Mouse (Mus musculus) heart, embryonic 15.5 days (tissue): ENCODE results near the gene Grin2c. TPM values are rescaled to one million over a fixed set of nuclear protein-coding genes. Genes with fewer than 3 reads are reported as not detected.

Source experiments
- ATAC-seq: fragments of 200-750 bp; cut with Nextera tagmentation; replicated peaks from 2 replicates; pipeline ENCODE4 v1.8.0; 2017; ENCODE audit warnings: low read depth, moderate TSS enrichment; ENCODE audit not compliant: insufficient number of reproducible peaks, insufficient read depth, low FRiP score
- H3K27ac ChIP-seq: fragments of 300-500 bp; sonication (generic); 2 replicates; pipeline ENCODE4 v1.5.1; 2015; ENCODE audit warnings: mild to moderate bottlenecking, inconsistent platforms
- H3K27me3 ChIP-seq: fragments of 300-500 bp; sonication (generic); 2 replicates; pipeline ENCODE4 v1.6.1; 2015; ENCODE audit warnings: inconsistent platforms
- H3K36me3 ChIP-seq: fragments of 300-500 bp; sonication (generic); 2 replicates; pipeline ENCODE4 v1.6.1; 2015; ENCODE audit warnings: mild to moderate bottlenecking, inconsistent platforms
- H3K4me1 ChIP-seq: fragments of 300-500 bp; sonication (generic); replicated peaks from 2 replicates; pipeline ENCODE4 v1.6.1; 2015; ENCODE audit warnings: inconsistent platforms
- H3K4me2 ChIP-seq: fragments of 300-500 bp; sonication (generic); 2 replicates; pipeline ENCODE4 v1.6.1; 2015; ENCODE audit warnings: inconsistent platforms, mild to moderate bottlenecking, moderate library complexity
- H3K4me3 ChIP-seq: fragments of 300-500 bp; sonication (generic); 2 replicates; pipeline ENCODE4 v1.5.1; 2015; ENCODE audit warnings: mild to moderate bottlenecking, inconsistent platforms
- H3K9ac ChIP-seq: fragments of 300-500 bp; sonication (generic); 2 replicates; pipeline ENCODE4 v1.6.1; 2015; ENCODE audit warnings: mild to moderate bottlenecking, inconsistent platforms
- H3K9me3 ChIP-seq: fragments of 300-500 bp; sonication (generic); replicated peaks from 2 replicates; pipeline ENCODE4 v1.6.1; 2016; ENCODE audit warnings: inconsistent platforms
- WGBS: fragments of 180-500 bp; shearing (Covaris S2); methylation state at CpG from one replicate; pipeline ENCODE4 v1.1.7; 2015; ENCODE audit warnings: mixed read lengths; 5-methylcytosine and 5-hydroxymethylcytosine counted together
- polyA plus RNA-seq: library from polyadenylated mRNA; unstranded; fragments of >200 nt; fragmentation: Nextera tagmentation; extraction: Ambion mirVana; gene quantifications from 2 replicates; pipeline ENCODE4 v1.2.1, GENCODE M21; 2015

Grin2c gene
- polyA plus RNA-seq, 1 experiment from 2014 or later = 0.10 TPM

DNA sequence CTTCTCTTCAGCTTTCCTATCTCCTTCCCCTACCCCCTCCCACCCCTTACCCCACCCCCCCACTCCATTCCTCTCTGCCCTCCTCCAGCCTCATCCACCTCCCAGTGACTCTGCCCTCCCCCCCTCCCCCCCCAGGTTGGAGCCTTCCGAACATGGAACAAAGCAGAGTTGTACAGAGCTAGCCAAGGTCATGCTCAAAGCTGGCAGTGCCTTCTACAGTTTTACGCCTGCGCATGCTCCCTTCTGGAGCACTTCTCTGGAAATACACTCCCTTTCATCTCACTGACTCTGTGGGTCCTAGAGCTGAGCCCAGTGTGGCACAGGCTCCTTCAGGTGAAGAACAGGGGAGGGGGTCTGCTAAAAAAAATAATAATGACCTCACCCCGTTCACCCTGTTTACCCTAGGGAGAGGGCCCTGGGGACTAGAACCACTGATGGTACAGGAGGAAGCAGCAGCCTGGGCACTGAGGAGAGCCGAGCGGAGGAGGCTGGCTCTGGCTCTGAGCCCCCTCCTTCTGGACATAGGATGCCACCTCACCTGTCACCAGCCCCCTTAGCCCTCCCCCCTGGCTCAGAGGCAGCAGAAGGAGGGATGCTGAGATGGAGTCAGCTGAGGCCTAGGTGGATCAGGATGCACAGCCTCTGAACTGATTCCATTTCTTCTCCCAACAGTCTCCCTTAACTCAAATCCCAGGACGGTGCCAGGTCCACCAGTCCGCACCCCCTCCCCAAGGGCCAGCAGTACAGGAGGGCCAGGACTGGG lies 15.9 kb upstream of the Grin2c start:
- H3K4me2 ChIP-seq = no peak overlapping the region
- no peaks in the 10 kb centered on the region for H3K36me3 ChIP-seq
- no peaks in the 10 kb centered on the region for H3K9me3 ChIP-seq
- H3K27me3 ChIP-seq = no peaks in the 10 kb centered on the region
- H3K4me3 ChIP-seq = no peak overlapping the region
- peaks cover 9% of the 10 kb centered on the region for H3K4me1 ChIP-seq
- no peak overlapping the region for H3K9ac ChIP-seq
- peak overlapping the region; percentile 37; the same call in 1 of the 2 replicates for H3K27ac ChIP-seq
- ATAC-seq = 0 out of 2 replicates have a peak, but pooled peaks have one; percentile 34
- 80% methylated on average over 8 of the region's 8 CpGs for WGBS

DNA sequence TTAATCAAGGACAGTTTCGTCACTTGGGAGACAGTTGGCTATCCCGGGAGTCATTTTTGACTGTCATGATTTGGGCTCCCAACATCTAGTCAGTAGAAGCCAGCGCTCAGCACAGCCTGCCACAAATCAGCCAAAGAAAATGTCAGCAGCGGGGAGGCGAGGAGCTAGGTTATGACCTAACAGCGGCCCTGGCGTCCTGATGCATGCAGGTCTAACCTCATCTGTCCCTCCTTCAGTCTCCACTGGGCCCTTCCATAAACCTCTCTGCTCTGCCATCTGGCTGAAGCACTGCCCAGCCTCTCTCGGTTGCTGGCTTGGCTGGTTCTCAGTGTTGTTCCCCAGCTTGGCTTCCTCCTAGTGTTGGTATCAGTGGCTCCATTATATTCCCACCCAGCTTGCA lies 15.3 kb upstream of the Grin2c start:
- Histone ChIP-seq H3K9ac (no peak overlapping the region), H3K36me3 (no peaks in the 10 kb centered on the region), H3K9me3 (no peaks in the 10 kb centered on the region), H3K27me3 (no peaks in the 10 kb centered on the region), H3K4me3 (no peak overlapping the region), H3K27ac (peak overlapping the region; percentile 37; the same call in 1 of the 2 replicates), H3K4me2 (no peak overlapping the region), H3K4me1 (peaks cover 13% of the 10 kb centered on the region)
- no peak for ATAC-seq
- 69% methylated on average over 8 of the region's 8 CpGs for WGBS

DNA sequence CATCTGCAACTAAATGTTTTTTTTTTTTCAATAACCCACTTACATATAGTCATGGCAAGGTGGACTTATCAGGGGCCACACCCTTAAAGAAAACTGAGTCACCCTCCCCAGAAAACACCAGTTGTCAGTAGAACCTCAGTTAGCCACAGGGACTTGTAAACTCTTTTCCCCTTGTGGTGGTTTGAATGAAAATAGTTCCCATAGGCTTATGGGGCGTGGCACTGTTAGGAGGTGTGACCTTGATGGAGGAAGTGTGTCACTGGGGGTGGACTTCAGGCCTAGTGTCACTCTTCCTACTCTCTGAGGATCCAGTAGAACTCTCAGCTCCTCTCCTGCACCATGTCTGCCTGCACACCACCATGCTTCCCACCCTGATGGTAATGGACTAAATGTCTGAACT lies 12.7 kb upstream of the Grin2c start:
- H3K27me3 ChIP-seq = no peaks in the 10 kb centered on the region
- H3K4me3 ChIP-seq = no peak overlapping the region
- 95% methylated on average over 1 of the region's 1 CpGs for WGBS
- H3K4me1 ChIP-seq = peaks cover 23% of the 10 kb centered on the region
- H3K36me3 ChIP-seq = no peaks in the 10 kb centered on the region
- no peaks in the 10 kb centered on the region for H3K9me3 ChIP-seq
- no peak overlapping the region for H3K4me2 ChIP-seq
- no peak overlapping the region for H3K27ac ChIP-seq
- no peak for ATAC-seq
- H3K9ac ChIP-seq = no peak overlapping the region

DNA sequence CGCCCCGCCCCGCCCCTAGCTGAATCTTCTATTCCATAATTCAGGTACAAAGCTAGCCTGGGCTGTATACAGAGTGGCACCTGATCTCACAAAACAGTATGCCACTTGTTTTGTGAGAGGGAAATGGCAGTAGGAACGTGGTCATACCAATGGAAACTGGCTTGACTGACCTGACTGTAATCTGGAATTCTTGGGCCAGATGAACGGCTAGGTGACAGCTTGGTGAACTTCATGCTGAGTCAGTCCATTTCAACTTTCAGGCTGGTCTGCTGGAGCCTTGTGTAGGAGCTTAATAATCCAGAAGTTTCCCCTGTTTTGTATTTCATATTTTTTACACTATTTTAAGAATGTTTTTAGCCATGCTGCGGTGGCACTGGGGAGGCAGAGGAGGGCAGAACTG lies 11.1 kb upstream of the Grin2c start:
- Histone ChIP-seq H3K4me1 (peaks cover 23% of the 10 kb centered on the region), H3K27me3 (no peaks in the 10 kb centered on the region), H3K27ac (no peak overlapping the region), H3K4me3 (peak overlapping the region; percentile 72), H3K36me3 (no peaks in the 10 kb centered on the region), H3K9me3 (no peaks in the 10 kb centered on the region), H3K4me2 (peak overlapping the region; percentile 74), H3K9ac (no peak overlapping the region)
- 72% methylated on average over 6 of the region's 6 CpGs for WGBS
- ATAC-seq = no peak

DNA sequence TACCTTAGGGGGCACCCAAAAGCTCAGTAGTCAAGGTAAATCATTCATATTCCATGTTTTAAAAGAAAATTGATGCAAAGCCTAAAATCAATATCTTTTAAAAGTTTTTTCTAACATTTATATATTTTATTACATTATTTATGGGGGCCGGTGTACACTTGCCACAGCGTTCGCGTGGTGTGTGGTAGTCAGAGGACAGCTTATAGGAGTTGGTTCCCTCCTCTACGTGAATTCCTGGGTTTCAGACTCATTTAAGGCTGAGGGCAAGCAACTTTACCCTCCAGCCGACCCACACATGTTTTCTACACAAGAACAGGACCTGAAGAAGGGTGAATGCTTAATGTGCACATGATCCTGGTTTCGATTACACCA lies 10.5 kb upstream of the Grin2c start:
- H3K27me3 ChIP-seq = no peaks in the 10 kb centered on the region
- peak overlapping the region; percentile 93 for H3K27ac ChIP-seq
- H3K4me3 ChIP-seq = peak overlapping the region; percentile 72
- WGBS = 15% methylated on average over 7 of the region's 7 CpGs
- no peaks in the 10 kb centered on the region for H3K9me3 ChIP-seq
- H3K4me1 ChIP-seq = peaks cover 23% of the 10 kb centered on the region
- H3K36me3 ChIP-seq = no peaks in the 10 kb centered on the region
- peak overlapping the region; percentile 69 for H3K9ac ChIP-seq
- H3K4me2 ChIP-seq = peak overlapping the region; percentile 74
- no peak for ATAC-seq

DNA sequence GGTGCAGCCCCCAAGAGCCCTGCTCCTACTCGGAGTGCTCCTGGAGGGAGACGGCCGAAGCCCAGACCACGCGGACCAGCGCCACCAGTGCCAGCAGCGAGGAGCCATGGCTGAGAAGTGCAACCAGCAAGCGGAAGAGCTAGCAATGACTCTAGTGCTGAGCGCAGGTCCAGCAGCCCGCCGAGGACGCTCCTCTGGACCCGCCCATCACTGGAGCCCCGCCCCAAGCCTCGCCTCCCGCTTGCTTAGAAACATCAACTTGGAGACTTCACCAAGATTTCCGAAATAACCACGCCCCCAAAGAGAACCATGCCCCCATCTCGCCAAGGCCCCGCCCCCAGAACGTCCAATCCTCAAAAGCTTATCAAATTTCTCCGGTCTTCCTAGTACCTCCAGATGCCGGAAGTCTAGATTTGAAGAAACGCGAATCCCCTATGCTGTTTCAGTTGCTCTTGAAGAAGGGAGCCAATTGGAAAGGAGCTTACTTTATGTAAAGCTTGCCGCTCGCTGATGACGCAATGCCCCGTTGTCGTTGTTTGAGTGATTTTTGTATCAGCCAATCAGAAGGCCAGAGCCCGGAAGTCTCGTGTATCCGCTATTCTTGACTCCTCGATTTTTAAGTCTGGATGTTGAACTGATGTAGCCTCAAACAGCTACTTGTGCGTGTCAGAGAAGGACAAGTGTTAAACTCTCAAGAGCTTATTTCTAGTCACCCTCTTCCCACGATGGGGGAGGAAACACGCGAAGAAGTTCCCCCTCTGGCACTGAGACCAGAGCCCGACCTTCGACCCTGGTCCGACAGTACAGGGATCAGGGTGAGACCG lies 9.9 kb upstream of the Grin2c start, which contains the start of gene Fdxr:
Gene Fdxr, minus strand, starts transcription at position 271 of the 824 bp plus-strand sequence.
- under 1% methylated on average over 42 of the region's 42 CpGs for WGBS

DNA sequence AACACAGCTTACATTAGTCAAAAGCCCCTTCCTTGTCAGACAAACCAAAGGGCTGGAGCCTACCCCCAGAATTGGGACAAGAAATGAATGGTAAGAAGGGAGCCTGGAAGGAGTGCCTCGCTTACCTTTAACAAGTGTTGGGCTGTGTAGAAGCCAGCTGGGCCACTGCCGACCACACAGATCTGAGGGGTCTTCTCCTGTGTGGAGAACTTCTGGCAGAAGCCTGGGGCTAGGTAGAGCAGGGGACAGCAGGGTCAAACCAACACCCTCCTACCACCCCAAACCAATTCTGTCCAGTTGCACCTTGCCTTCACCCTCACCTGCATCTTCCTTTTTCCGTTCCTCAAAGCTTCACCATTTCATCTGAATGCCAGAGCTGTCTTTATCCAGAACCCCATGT lies 8.9 kb upstream of the Grin2c start:
- peak overlapping the region; percentile 83 for H3K9ac ChIP-seq
- peaks cover 20% of the 10 kb centered on the region for H3K4me1 ChIP-seq
- H3K4me3 ChIP-seq = peak overlapping the region; percentile 72
- 58% methylated on average over 3 of the region's 3 CpGs for WGBS
- no peaks in the 10 kb centered on the region for H3K27me3 ChIP-seq
- H3K9me3 ChIP-seq = no peaks in the 10 kb centered on the region
- no peaks in the 10 kb centered on the region for H3K36me3 ChIP-seq
- no peak overlapping the region for H3K27ac ChIP-seq
- H3K4me2 ChIP-seq = peak overlapping the region; percentile 98
- ATAC-seq = no peak

More for the DNA sequence above, 9.9 kb upstream of the Grin2c start, which contains the start of gene Fdxr:
- Histone ChIP-seq H3K9ac (peak within 1 kb of the TSS; percentile 83), H3K9me3 (no peaks in the 10 kb centered on the region), H3K36me3 (no peaks in the 10 kb centered on the region), H3K4me1 (peaks cover 22% of the 10 kb centered on the region), H3K27me3 (no peaks in the 10 kb centered on the region), H3K27ac (peak within 1 kb of the TSS; percentile 93), H3K4me2 (peak within 1 kb of the TSS; percentile 98), H3K4me3 (peak within 1 kb of the TSS; percentile 72)
- ATAC-seq = peak; percentile 94

DNA sequence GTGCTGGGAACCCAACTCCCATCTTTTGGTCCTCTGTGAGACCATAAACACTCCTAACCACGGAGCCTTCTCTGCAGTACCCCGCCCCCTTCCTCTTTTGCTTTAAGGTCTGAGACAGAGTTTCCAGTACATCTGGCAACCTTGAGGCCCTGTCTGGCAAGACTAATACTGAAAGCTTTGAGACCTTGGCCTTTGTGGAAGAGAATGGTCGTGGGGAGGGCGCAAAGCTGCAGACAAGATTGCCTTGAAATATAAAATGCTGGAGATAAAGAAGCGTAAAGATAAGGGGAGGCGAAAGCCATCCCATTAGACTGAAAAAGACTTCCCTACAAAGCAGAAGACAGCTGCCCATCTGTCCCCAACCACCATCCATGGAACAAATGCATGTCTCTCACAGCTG lies 8.5 kb upstream of the Grin2c start:
- 67% methylated on average over 6 of the region's 6 CpGs for WGBS
- no peak overlapping the region for H3K9ac ChIP-seq
- H3K27me3 ChIP-seq = no peaks in the 10 kb centered on the region

DNA sequence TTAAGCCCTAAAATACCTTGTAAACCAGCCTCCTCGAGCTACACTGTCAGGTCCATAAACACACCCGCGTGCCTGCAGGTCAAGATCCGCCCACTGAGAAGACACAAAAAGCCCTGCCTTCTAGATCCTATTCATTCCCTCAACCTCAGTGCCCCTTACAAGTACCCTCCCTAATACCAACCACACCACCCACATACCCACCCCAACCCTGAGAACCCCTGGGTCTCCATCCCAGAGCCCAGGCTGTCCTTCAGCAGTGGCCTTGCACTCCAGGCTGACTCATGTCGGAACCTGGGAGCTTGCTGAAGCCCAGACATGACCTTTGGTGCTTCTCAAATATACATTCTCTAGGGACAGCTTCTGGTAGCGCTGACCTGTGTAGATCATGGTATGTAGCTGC lies 7.7 kb upstream of the Grin2c start:
- Histone ChIP-seq H3K4me2 (no peak overlapping the region), H3K27me3 (peaks cover 5% of the 10 kb centered on the region), H3K9me3 (no peaks in the 10 kb centered on the region), H3K9ac (no peak overlapping the region), H3K4me3 (no peak overlapping the region), H3K4me1 (peaks cover 23% of the 10 kb centered on the region), H3K27ac (no peak overlapping the region), H3K36me3 (no peaks in the 10 kb centered on the region)
- 87% methylated on average over 6 of the region's 6 CpGs for WGBS
- no peak for ATAC-seq

More for the DNA sequence above, 8.5 kb upstream of the Grin2c start:
- no peak for ATAC-seq
- Histone ChIP-seq H3K4me1 (peaks cover 20% of the 10 kb centered on the region), H3K4me2 (no peak overlapping the region), H3K9me3 (no peaks in the 10 kb centered on the region), H3K27ac (no peak overlapping the region), H3K4me3 (peak overlapping the region; percentile 72; the same call in 1 of the 2 replicates), H3K36me3 (no peaks in the 10 kb centered on the region)

DNA sequence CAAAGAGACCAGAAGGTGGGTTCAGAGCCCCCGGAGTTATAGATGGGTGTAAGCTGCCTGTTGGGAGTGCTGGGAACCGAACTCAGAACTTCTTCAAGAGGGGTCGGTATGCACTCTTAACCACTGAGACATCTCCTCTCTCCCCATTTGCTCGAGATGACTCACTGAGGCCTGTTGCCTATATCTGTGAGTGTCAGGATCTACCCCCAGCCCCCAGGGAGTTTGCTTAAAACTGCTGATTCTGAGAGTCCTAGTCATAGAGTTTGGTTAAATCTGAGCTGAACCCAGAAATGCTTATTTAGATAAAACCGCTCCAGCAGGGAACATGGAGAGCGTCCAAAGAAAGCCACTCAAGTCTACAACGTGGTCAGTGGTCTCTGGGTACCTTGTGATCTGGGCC lies 7.1 kb upstream of the Grin2c start:
- no peaks in the 10 kb centered on the region for H3K36me3 ChIP-seq
- no peak overlapping the region for H3K4me2 ChIP-seq
- H3K27ac ChIP-seq = no peak overlapping the region
- H3K27me3 ChIP-seq = peaks cover 9% of the 10 kb centered on the region
- no peak for ATAC-seq
- no peaks in the 10 kb centered on the region for H3K9me3 ChIP-seq
- no peak overlapping the region for H3K4me3 ChIP-seq
- H3K4me1 ChIP-seq = peaks cover 23% of the 10 kb centered on the region
- WGBS = 82% methylated on average over 7 of the region's 7 CpGs
- no peak overlapping the region for H3K9ac ChIP-seq

DNA sequence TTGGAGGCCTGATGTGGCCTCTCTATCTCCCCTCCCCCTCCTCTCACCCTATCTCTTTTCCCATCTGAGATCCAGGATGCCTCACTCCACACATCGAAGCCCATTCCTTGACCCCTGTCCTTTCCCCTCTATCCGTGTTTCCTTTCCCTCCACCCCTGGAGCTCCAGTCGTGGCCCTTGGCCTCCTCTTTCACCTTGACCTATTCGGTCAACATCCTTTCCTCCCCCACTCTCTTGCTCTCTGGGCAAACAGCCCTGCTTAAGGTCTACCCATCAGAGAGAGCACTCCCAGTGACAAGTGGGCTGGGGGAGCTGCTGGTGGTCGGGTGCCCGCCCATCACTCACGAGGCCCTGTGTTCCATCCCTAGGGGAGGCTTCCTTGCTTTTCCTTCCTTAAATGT lies 6.7 kb upstream of the Grin2c start:
- Histone ChIP-seq H3K9ac (no peak overlapping the region), H3K27ac (no peak overlapping the region), H3K4me1 (peaks cover 23% of the 10 kb centered on the region), H3K27me3 (peaks cover 14% of the 10 kb centered on the region), H3K4me2 (no peak overlapping the region), H3K9me3 (no peaks in the 10 kb centered on the region), H3K36me3 (no peaks in the 10 kb centered on the region), H3K4me3 (no peak overlapping the region)
- no peak for ATAC-seq
- WGBS = 61% methylated on average over 7 of the region's 7 CpGs
